Mouse (Mus musculus): ENCODE data around the gene Cript. TPM values are rescaled to one million over a fixed set of nuclear protein-coding genes. Genes with fewer than 3 reads are reported as not detected.

Cript gene
- 325 TPM for polyA plus RNA-seq (2014; fragmentation: Illumina TruSeq; extraction: RNeasy Lipid Tissue Mini Kit (QIAGEN cat#74804); ENCODE audit: low read depth, low replicate concordance)

GRCm38 (mm10) chr17:87025269-87025949, at the start of gene Cript, which contains the start of gene Pigf:
Cript (plus strand) TSS chr17:87025550.
Pigf (minus strand) TSS chr17:87025406.

Other genes starting within 250 kb of the Cript start
- 69.6 TPM for gene Tmem247, start 108.2 kb upstream of the Cript start, polyA plus RNA-seq (2014; fragmentation: Illumina TruSeq; extraction: RNeasy Lipid Tissue Mini Kit (QIAGEN cat#74804); ENCODE audit: low read depth, low replicate concordance)
- 34.1 TPM for gene Atp6v1e2, start 77.7 kb upstream of the Cript start, polyA plus RNA-seq (2014; fragmentation: Illumina TruSeq; extraction: RNeasy Lipid Tissue Mini Kit (QIAGEN cat#74804); ENCODE audit: low read depth, low replicate concordance)
- 2.5 TPM for gene Rhoq, start 62.5 kb upstream of the Cript start, polyA plus RNA-seq (2014; fragmentation: Illumina TruSeq; extraction: RNeasy Lipid Tissue Mini Kit (QIAGEN cat#74804); ENCODE audit: low read depth, low replicate concordance)
- 283 TPM for gene Pigf, start 144 bp upstream of the Cript start, polyA plus RNA-seq (2014; fragmentation: Illumina TruSeq; extraction: RNeasy Lipid Tissue Mini Kit (QIAGEN cat#74804); ENCODE audit: low read depth, low replicate concordance)
- gene Socs5, start 82.1 kb downstream of the Cript start, polyA plus RNA-seq (2014; fragmentation: Illumina TruSeq; extraction: RNeasy Lipid Tissue Mini Kit (QIAGEN cat#74804); ENCODE audit: low read depth, low replicate concordance): 9.4 TPM
- gene Mcfd2, start 240.4 kb downstream of the Cript start, polyA plus RNA-seq (2014; fragmentation: Illumina TruSeq; extraction: RNeasy Lipid Tissue Mini Kit (QIAGEN cat#74804); ENCODE audit: low read depth, low replicate concordance): 40.6 TPM

Measured in testis, adult 10 weeks (tissue).